Mouse (Mus musculus) forelimb bud, embryonic 11.5 days (tissue): Measurements from ENCODE around the gene CT030661.1.
"Not testable (repeated sequence)": the region's sequence is repeated elsewhere in the genome, so short reads cannot be mapped to it uniquely, and the experiment has no call there.

ENCODE experiments used
- DNase-seq: peaks from one replicate; pipeline ENCODE4 v3.0.0-alpha.2; 2012; ENCODE audit warnings: low read depth, low spot score

The CT030661.1 gene

DNA sequence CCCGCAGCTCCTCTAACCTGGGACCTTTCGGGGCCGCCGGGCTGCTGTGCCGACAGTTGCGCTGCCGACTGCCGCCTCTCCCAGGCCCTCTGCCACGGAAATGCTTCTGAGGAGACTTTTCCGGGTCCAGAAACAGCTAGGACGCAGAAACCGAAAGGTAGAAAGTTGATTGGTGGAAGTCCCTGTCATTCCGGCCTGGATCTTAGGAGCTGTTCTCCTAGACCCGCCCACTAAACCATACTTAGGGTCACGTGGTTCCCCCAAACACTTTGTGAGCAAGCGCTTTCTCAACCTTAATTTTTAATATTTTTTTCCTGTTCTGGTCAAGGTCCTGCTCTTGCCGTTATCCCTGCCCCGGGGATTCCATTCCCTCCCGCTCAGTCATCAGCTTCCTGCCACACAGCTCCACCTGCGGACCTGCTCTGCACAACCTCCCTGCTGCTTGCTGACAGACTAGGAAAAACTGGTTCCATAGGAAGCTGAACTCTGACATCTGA, at the start of gene CT030661.1:
Gene CT030661.1, minus strand, starts transcription at position 108 of the 497 bp plus-strand sequence.
- DNase-seq: peak; percentile 95

DNA sequence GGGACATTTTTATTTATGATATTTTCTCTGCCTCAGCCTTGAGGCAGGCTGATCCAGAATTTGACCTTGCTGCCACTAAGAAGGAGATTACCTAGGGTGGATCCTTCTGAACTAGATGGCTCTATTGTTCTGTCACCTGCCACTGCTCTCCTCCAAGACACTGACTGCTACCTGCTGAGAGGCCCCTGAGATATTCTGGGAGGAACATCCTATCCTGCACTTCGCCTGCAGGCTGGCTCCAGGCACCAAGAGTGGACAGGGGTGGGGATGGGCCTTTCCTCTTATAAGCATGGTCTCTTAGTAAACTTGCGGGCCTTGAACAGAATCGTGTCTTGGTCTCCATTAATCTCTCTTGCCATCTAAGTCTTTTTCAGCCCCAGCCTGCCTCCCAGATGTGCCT, 49.3 kb upstream of the CT030661.1 start:
- no peak for DNase-seq

DNA sequence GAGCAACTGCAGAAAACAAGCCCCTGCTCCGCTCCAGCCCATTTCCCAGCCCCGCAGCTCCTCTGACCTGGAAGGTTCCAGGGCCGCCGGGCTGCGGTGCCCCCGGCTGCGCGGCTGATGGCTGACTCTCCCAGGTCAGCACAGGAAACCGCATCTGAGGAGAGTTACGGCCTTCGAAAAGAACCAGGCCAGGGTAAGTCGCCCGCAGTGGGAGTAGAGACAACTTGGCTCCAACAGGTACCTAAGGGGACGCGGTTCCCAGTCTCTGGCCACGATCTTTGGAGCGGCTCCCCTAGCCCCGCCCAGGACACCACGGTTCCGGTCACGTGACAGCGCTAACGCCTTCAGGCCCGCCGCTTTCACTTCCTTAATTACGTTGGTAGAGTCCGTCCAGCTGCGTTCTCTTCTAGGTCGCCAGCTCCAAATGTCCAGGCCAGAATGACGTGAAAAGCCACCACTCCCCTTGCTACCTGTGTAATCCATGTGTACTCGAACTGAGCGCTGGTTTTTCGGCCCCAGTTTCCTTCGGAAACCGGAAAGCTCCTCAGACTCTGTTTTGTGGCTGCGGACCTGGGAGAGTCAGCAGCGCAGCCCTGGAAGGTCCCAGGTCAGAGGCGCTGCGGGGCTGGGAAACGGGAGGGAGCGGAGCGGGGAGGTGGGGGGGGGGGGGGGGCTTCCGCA, 46.6 kb upstream of the CT030661.1 start, which contains the start of the genes Zfp944 and Zfp758:
Gene Zfp944, minus strand, starts transcription at position 300 of the 681 bp plus-strand sequence.
Gene Zfp758, plus strand, starts transcription at position 353 of the 681 bp plus-strand sequence.
- peak; percentile 44 for DNase-seq

DNA sequence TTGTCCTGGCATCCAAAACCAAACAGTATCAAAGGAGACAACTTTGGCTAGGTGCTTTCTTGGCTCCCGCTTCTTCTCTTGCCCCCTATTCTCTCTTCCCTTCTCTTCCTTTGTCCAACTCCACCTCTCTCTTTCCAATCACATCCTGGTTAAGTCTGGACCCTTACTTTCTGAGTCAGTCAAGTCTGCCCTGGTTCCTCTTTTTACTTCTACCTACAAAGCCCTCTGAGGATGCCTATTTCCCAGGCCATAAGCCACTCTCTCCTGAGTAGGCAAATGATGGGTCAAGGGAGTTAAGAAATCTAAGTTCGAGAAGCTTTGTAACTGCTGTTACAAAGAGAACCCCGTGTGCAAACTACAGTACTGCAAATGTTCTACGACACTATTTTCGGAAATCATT, 45.9 kb upstream of the CT030661.1 start:
- DNase-seq: no peak

DNA sequence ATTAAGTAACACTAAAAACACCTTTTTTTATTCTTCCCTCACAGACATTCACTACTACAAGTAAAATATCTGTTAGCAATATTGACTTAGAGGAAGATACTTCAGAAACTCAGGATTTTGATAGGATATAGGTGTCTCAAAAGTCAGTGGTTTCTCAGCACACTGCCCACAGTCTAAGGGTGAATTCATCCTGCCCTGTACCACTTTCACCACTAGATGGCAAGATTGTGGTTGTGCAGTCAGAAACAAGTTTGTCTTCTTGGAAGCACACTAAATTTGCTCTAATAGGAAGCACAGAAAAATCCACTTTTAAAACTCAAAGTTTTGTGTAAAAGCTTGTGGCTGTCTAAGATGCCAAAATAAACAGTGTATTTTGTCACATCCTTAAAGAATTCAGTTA, 38.2 kb upstream of the CT030661.1 start:
- DNase-seq: peak; percentile 44

DNA sequence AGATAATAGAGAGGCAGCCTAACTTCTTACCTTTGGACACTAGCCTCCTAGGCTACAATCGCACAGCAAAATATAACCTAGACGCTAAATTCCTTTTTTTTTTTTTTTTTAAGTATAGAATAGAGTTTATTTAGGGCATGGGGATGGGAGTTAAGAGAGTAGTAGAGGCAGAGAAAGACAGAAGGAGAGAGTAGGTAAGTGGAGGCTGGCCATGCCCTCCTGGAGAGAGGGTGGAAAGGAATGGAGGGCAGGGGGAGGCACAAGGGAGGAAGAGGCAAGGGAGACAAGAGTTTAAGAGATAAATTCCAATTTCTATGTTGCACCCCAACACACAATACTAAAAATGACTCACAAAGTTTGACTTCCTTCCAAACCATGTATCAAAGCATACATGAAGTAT, 610 bp upstream of the CT030661.1 start:
- DNase-seq: not testable (repeated sequence)

DNA sequence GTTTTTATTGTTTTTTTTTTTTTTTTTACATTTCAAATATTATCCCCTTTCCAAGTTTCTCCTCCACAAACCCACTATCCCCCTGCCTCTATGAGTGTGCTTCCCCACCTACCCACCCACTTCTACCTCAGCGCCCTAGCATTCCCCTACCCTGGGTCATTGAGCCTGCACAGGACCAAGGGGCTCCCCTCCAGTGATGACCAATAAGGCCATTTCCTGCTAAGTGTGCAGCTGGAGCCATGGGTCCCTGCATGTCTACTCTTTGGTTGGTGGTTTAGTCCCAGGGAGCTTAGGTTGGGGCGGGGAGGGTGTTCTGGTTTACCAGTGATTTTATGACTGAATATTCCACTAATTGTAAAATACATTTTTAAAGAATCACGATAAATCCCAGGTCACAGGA, 418 bp downstream of the CT030661.1 start:
- not testable (repeated sequence) for DNase-seq
